Mouse (Mus musculus): ENCODE results near the gene Ptges.
A peak's percentile ranks its signal among the peaks of the same experiment; 100 is the strongest.

The Ptges gene

DNA sequence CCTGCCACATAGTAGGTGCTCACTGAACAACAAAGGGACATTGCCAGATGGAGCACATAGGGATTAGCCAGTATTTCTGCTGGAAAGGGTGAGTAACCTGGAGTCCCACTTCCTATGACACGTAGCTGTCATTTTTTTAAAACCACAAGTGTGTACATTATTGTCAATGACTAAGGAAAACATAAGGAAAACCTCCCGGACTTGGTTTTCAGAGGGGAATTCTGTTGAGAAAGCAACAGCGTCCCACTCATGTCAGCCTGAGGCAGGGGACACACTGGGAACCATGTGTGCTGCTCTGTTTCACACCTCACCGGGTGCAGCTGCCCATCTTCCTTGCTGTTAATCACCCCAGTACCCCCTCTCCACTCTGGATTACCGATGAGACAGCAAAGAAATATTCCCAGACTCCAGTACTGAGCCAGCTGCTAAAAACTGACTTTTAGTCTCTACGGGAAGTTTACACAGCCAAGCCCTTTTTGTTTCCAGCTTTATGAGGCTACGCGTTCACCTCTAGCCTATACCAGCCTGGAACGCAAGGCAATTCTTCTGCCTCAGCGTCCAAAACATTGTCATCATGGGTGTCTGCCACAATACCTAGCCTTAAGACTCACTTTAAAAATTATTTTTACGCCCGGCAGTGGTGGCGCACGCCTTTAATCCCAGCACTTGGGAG lies 30.1 kb downstream of the Ptges start:
- no peak for DNase-seq (ENCODE audit: low read depth)

DNA sequence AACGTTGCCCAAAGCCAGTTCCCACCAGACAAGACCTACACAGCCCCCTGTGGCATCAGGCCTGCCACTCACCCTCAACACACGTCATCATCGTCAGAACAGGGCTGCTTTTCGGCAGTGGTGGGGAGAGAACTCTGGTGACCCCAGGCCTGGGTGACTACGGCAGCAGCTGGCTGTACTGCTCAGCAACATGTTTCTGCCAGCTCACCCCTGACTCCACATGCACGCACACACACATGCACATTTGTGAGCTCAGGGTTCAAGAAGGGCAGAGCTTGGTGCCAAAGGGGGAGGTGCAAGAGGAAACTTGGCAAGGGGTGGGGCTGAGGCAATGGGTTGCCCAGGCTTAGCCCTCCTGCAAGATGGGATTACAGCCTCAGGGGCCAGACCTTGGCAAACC lies 32.4 kb downstream of the Ptges start:
- DNase-seq (ENCODE audit: low read depth): no peak

DNA sequence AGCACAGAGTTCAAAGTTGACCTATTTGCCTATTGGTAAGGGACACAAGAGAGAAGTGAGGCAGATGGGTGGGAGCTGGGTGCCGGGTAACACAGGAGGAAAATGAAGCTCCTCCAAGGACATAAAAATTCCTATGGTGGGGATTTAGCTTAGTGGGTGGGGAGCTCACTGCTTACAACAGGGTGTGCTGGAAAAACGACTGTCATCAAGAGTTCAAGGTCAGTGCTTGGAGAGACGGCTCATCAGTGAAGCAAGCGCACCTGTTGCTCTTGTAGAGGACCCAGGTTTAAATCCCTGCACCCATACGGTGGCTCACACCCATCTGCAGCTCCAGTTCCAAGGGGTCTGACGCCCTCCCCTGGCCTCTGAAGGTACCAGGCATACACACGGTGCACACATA lies 35.7 kb downstream of the Ptges start:
- DNase-seq (ENCODE audit: low read depth): no peak

DNA sequence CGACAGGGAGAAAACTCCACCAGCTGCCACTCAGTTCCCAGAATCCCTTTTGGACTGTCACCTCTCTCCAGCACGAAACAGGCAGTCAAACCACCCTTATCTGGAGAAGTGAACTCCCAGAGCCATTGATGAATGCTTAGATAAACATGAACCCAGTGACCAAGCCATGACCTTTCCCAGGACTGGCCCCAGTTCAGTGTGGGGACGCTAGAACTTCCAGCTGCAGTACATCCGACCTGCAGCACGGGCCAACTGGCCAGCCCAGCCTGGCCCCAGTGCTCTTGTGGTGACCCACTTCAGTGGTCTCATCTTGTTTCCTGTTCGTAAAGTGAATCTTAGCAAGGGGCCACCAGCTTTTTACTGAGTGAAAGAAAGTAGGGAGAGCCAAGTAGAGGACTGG lies 36.3 kb downstream of the Ptges start:
- no peak for DNase-seq (ENCODE audit: low read depth)

DNA sequence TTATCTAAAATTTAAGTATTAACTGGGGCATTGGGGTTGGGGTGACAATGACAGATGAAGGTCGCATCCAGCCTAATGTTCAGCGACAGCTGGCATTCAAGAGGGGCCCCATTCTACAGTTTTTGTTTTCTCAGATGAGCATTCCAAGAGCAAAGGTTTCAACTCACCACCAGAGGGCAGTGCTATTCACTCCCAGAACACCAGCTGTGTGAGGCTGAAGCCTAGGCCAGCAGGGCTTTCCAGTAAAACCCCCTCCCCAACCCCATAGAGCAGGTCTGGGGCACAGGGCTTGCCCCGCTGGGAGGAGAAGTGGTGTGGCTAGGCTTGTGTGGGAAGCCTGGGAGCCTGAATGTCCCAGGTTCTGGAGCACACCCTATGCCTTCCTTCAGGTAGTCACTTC lies 38.7 kb downstream of the Ptges start:
- peak; percentile 34 for DNase-seq (ENCODE audit: low read depth)

DNA sequence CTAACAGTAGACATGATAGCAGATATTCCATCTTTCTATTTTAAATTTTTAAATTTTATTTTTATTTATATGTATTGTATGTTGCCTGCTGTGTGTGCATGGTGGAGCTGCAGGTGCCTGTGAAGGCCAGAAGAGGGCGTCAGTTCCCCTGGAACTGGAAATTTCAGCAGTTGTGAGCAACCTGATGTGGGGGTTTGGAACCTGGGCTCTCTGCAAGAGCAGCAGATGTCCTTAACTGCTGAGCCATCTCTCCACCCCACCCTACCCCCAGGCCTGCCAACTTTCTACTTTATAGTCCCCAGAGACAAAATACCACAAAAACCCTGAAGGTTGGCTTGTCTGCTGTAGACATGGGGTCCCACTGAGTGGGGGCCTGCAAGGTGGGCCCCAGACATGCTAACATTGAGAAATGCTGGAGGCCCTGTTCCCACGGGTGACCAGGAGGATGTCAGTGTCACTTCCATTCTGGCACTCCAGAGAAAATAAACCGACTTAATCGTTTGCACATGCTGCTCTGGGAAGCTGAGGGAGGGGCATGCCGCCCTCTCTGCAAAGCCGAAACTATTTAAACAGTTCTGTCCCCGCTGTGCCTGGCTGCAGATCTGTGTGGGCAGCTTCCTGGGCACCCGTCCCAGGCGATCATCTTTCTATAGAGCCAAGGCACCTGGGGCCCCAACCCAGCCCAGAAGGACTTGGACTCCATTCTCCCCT lies 44.1 kb downstream of the Ptges start:
- DNase-seq (ENCODE audit: low read depth): no peak

DNA sequence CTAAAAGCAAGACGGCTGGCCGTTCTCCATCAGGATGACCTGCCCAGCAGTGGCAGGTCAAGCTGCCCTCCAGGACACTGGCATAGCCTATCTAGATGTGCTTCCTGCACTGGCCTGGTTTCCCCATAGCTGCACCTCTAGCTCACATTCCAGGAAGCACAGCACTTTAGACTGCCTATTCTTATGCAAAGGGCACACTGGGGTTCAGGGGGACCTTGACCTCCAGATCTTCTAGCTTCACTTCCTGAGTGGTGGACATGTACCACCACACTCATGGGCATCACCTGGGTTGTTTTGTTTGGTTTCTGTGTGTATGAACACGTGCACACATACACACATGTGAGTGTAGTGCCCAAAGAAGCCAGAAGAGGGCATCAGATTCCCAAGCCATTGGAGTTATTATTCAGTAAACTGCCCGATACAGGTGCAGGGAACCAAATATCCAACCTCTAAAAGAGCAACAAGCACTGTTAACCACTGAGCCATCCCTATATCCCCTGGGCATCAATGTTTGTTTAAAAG lies 44.8 kb downstream of the Ptges start:
- no peak for DNase-seq (ENCODE audit: low read depth)

DNA sequence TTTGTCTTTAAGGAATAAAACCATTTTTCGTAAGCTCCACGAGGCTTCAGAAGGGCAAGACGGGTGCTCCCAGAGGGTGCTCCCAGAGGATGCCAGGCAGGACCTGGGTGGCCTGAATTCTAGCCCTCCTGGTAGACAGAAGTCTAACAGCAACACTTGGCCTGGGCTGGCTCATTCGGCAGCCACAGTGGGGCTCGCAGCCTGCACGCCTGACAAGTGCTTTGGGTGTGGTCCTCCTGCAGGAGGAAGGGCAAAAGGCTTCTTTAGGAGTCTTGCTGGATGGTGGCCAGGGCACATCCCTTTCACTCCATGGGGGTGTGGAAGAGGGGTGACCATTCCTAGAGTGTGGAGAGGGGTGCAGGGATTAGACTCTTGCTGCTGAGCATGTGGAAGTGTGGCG lies 48.4 kb downstream of the Ptges start:
- no peak for DNase-seq (ENCODE audit: low read depth)

DNA sequence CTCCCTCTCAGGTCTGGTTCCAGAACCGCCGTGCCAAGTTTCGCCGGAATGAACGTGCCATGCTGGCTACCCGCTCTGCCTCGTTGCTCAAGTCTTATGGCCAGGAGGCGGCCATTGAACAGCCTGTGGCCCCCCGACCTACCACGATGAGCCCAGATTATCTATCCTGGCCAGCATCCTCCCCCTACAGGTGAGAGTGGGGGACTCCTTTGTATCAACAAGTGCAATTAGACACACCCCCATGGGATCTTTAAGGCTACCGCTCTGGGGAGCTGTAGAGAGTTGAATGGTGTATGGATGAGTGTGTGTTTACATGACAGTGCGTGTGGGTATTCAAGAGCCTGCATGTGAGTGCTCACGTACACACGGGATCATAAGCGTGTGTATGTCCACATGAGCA lies 50.2 kb downstream of the Ptges start:
- DNase-seq (ENCODE audit: low read depth): no peak

DNA sequence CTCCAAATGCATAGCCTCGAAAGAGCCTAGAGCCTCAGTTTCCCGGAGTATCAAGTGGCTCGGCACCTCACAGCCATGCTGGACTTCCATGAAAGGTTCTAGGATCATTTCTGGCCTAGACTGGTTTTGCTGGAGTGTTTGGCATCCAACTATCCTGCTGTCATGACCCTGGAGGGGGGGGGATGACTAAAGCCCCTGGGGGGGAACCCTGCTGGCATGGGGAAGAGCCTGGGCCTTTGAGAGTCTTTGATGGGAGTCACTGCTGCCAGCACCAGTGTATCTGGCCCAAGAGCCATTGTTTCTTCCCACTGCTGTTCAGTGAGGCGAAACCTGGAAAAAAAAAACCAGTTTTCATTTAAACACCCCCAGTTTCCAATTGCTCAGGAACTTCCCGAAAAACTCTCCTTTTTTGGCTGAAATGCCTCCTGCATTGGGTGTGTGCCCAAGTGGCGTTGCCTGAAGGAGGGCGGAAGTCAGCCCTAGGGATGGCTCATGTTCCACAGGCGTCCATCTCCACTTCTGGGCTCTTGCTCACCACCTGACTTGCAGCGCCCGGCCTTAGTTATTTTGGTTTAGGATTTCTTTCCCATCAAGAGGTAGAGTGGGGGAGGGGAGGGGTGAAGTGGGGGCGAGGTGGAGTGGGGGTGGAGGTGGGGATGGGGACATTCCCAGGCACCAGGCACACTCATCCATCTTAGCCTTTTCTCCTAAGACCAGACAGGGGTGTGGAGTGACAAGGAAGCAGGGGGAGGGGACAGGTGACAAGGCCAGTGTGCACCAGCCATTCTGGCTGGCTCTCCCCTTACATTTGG lies 53.8 kb downstream of the Ptges start:
- no peak for DNase-seq (ENCODE audit: low read depth)

DNA sequence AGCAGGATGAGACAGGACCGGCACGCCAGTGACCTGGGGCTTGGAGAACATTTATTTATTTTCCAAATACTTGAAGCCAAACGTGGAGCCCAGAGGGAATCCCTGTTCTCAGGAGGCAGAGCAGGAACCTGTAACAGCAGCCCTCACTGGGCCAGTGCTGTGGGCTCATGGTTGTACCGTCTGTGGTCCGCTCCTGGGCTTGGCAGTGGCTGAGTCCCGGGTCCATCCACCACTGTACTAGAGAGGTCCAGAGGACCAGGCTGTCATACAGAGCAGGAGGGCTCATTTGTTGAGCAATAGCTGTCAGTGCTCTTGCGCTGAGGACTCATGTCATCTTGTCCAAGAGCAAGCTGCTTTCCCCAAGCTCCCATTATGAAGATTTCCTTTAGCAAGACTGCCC lies 54.6 kb downstream of the Ptges start:
- no peak for DNase-seq (ENCODE audit: low read depth)

DNA sequence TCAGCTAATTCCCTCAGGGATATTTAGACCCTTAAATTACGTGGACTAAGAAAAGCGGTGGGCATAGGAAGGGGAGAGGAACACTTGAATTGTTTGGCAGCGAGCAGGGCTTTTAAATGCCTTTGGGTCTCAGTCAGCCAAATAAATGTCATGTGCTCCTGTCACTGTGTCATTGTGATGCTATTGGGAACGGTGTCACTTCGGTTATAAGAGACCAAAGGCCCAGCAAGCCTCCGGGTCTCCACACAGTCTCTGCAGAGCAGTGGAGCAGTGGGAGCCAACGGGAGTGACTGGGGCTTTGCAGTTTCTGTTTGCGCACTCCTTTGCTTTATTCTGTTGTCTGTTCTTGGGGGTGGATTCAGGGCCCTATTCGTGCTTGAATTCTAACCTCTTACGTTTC lies 55.2 kb downstream of the Ptges start:
- DNase-seq (ENCODE audit: low read depth): no peak

DNA sequence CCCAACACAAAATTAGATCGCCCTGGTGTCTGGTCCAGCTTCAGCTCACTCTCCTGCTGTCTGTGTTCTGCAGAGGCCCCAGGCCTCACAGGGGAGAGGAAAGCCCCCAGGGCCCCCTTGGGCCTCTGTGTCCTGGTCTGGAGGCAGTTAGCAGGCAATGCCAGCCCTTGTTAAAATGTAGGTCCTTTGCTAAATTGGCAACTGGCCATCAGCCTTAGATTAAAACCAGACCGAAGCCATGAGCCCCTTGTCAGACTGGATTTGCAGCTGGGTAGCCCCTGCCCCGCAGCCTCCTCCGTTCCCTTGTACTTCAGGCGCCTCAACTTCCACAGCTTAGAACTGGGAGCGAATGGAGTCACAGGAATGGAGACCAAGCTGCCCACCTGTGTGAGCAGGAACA lies 57.0 kb downstream of the Ptges start:
- DNase-seq (ENCODE audit: low read depth): no peak

DNA sequence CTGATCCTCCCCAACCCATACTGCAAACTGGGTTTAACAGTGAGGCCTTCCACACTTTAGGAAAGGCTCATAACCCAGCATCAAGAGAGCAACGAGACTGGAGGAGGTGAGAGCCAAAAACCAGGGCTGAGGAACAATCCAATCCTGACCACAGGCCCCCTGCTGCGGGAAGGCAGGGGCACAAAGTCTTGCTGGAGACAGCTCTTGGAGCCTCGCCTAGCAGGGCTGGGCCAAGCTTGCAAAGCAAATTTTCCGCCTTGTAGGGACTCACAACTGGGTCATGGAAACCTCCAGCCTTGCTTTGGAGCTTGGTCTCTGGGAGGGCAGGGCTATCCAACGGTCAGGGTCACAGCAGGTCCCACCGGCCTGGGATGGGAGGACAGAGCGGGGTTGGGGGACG lies 58.8 kb downstream of the Ptges start:
- no peak for DNase-seq (ENCODE audit: low read depth)

DNA sequence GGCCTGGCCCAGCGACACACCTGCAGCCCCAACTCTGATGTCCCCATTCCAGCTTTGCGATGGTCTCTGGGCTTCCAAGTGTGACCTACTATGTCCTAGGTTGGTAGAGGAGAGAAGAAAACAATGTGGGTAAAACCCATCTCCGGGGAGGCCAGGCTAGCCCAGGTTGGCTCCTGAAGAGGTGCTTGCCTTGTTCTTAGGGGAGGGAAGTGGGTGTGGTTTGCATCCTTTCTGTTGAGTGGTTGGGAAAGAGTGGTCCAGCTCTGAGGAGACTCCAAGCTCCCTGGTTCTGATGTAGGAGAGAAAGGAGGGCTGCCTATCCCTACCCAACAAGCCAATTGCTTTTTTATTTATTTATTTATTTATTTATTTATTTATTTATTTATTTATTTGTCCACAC lies 64.2 kb downstream of the Ptges start:
- DNase-seq (ENCODE audit: low read depth): no peak

DNA sequence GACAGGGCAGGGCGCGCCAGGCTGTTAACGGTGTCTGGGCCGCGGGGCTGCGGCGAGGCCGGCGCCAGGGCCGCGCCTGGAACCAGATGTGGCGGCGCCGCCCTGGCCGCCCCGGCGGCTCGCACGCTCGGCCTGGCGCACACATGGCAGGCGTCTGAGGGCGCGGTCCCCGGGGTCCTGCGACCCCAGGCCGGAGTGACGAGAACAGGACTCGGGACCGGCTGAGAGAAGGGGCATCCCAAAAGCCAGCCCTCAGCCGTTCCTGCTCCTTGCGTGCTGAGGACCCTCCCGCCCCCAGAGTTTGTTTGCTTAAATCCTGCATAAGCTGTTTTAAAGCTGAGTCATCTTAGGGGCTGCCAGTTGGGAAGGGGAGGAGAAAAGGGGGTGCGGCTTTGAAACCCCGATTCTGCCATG lies 64.7 kb downstream of the Ptges start:
- DNase-seq (ENCODE audit: low read depth): no peak

DNA sequence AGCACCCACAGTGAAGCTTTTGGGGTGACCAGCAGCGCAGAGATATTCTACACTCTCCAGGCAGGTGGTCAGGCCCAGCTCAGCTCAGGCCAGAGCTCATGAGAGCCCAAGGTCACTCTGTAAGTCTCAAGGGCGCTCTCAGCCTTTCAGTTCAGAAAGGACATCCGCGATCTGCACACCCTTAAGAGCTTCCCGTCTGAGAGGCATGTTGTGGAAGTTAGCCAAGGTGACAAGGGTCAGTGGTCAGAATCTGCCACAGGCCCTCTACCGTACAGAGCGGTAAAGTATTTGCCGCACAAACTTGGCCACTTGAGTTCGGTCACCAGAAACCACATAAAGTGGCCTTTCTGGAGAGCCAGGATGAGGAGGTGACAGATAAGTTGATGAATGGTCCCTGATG lies 66.1 kb downstream of the Ptges start:
- DNase-seq (ENCODE audit: low read depth): no peak

DNA sequence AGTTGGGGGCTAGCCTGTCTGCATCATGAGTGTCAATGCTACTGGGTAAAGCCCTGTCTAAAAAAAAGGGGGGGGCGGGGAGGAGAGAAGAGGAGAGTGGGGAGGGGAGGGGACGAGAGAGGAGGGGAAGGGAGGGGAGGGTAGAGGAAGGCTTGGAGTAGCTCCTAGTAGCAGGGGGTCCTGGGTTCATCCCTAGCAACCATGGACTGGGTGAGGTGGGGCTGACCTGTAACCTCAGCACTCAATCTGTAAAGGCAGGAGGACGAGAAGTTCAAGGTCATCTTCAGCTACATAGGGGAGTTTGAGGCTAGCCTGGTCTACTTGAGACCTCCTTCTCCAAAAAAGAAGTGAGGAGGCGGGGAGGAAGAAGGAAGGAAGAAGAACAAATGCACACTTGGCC lies 67.6 kb downstream of the Ptges start:
- DNase-seq (ENCODE audit: low read depth): no peak

DNA sequence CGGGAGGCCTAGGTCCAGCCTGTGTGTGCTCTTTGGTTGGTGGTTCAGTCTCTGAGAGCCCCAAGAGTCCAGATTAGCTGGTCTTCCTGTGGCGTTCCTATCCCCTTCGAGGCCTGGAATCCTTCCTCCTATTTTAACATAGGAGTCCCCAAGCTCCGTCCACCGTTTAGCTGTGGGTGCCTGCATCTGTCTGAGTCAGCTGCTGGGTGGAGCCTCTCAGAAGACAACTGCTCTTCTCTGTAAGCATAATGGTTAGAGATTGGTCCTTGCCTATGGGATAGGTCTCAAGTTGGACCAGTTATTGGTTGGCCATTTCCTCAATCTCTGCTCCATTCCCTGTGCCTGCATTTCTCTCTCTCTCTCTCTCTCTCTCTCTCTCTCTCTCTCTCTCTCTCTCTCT lies 69.9 kb downstream of the Ptges start:
- DNase-seq (ENCODE audit: low read depth): no peak

DNA sequence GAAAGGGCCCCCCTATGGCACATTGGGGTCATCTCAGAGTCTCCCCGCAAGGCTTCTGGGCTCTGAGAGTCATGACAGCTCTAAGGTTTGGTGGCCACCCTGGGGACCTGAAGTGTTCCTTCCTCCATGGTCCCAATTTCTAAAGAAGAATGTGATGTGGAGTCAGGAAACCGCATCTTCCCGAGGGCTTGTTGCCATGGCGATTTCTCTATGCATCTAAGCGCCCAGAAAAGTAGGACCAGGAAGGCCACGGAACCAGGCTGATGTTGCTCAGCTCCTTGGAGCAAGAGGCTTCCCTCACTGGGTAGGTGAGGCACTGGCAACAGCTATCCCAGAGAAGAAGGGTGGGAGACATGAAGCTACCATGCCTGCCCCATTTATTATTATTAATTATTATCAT lies 72.6 kb downstream of the Ptges start:
- DNase-seq (ENCODE audit: low read depth): no peak

DNA sequence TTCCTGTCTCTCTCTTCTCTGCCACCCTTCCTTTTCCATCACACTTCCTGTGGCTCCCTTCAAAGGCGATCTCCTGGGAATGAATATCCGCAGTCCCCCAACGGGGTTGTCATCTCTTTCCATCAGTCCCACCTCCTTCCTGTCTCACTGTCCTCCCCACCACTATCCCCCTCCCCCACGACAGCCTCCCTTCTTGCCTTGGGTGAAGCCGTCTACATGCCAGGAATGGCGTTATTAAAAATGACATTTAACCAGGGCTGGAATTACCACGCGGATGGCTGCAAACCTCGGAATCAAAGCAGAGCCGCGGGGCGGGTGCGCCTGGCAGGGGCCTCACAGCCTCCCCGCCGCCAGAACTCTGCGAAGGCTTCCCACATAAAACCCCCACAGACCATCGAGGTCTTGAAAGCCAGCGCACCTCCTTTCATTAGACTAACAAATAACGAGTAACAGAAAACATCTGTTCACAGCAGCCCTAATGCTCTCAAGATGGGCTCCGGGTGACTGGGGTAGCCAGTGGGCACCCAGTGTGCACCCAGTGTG lies 76.8 kb downstream of the Ptges start:
- DNase-seq (ENCODE audit: low read depth): no peak

DNA sequence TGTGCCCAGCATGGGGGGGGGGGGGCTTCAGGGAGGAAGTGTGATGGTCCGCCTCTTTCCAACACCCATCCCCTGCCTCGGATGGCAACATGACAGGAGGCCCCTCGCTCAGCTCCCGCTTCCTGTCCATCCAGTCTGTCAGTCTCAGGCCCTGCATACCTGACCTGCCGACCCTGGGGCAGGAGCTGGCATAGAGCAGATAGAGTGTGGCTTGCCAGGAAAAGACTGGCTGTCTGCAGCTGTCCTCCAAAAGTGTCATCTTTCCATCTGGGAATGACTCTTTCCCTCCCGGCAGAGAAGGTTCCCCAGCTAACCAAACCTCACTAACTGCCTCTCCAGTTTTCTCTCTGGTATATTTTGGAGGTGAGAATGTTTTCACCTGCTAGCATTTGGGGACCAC lies 79.1 kb downstream of the Ptges start:
- no peak for DNase-seq (ENCODE audit: low read depth)

DNA sequence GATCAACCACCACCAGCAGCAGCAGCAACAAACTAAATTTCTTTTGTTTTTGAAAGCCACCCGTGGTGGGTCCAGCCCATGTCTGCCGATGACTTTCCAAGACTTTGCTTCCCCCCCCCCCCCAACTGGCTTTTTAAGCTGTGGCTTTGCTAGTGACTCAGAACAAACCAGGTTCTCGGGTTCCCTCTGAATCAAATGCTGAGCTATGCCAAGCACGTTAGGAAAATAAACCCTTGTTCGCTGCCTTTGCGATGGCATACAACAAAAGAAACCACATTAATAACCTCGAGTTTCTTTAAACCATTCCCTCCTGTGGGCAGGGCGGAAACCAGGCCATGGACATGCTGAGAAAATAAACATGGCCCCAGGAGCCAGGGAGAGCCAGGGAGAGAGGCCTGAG lies 81.5 kb downstream of the Ptges start:
- no peak for DNase-seq (ENCODE audit: low read depth)

Measured in c-Kit-positive CD71-positive TER-119-negative erythroid progenitor cells, embryonic 14.5 days (primary cell).